Mouse (Mus musculus): ENCODE measurements around the gene Xdh.

GRCm38 (mm10) chr17:73962628-73963043 is 12.6 kb upstream of the Xdh start:
- TF ChIP-seq CTCF (IDR thresholded peaks at IDR 0.05; ENCODE audit: borderline replicate concordance, insufficient read depth, low read length) (no peak), POLR2A (IDR thresholded peaks at IDR 0.05; ENCODE audit: low read depth, low read length) (no peak)

Measured in embryonic fibroblast, embryonic 13.5 days (primary cell).